Mouse (Mus musculus) lung, adult 2 months (tissue): ENCODE data around the gene Mapk8.

ENCODE experiments used
- CTCF ChIP-seq: fragments of 200-500 bp; IDR thresholded peaks from 2 replicates; pipeline ENCODE4 v1.5.1; 2011; ENCODE audit warnings: mild to moderate bottlenecking, low read length, control low read depth; ENCODE audit not compliant: insufficient read depth
- POLR2A ChIP-seq: fragments of 200-500 bp; IDR thresholded peaks from 2 replicates; pipeline ENCODE4 v1.6.1; 2011; ENCODE audit warnings: low read depth, mild to moderate bottlenecking, control low read depth, low read length, borderline replicate concordance; ENCODE audit errors: extremely low read depth

DNA sequence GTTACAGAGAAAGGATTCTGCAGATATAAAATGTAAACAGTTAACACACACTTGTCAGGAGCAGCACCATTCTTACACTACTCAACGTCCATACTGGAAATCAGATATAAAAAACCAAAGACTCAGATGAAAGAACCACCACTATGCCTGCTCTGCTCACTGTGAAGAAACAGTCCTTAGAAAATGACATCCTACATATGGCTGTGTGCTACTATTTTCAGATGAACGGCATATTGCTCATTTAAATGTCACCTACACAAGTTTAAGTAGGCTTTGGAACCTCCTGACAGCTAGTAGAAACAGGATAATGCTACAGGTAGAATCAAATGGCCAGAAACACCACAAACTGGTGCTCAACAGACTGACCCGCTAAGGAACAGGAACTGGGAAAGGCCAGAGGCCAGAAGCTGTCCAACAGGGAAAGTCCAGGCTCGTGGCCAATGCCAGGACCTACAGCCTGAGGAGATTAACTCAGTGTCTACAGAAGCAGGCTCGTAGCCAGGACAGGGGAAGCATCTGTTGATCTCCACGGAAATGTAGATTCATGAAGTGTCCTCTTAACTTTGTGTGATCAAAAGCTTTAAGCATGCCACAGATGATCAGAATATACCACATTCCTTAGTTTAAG lies 66.0 kb downstream of the Mapk8 start:
- TF ChIP-seq CTCF (no peak), POLR2A (no peak)
